Mouse (Mus musculus) activated CD4-positive, CD25-positive, alpha-beta regulatory T cell (primary cell): ENCODE results near the gene Dusp10. TPM values are rescaled to one million over a fixed set of nuclear protein-coding genes. Genes with fewer than 3 reads are reported as not detected.

Experiments
- polyA plus RNA-seq, 2 experiments: library from polyadenylated mRNA; unstranded; fragments of 100-300 nt; shearing (Covaris generic); gene quantifications; one replicate each; pipeline ENCODE4 v1.2.1; 2017

Gene Dusp10
- polyA plus RNA-seq: 10 to 100 TPM; 20.9 to 83.2 TPM

DNA sequence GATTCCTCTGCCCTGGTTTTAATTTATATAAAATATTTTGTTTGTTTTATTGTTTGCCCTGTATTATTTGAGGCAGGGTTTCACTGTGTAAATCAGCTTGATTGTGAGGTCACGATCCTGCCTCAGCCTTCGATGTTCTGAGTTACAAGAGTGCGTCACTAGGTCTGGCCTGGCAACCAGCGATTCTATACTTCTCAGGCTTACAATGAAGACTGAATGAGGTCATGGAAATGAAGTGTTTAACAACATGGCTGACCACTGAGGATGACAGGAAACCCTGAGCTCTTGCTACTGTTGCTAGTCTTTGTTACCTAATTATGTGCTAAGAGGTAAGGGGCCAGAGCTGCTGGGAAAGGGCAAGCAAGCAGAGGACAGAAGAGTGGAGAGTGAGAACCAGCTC lies at the start of gene Dusp10:
Gene Dusp10, plus strand, starts transcription at position 197 of the 400 bp plus-strand sequence.

GRCm38 (mm10) chr1:184034011-184034557 lies 21.0 kb downstream of the Dusp10 start, which contains the start of gene 1700056E22Rik:
Gene 1700056E22Rik, minus strand, starts transcription at chr1:184034301.

Other genes with a start within 250 kb of the Dusp10 start
- 1 to 10 TPM; 1.9 to 6.4 TPM for gene 1700056E22Rik, start 21.0 kb downstream of the Dusp10 start, polyA plus RNA-seq